Comparison of ENCODE assay signal across 11 mouse cellular contexts in the genomic region with DNA sequence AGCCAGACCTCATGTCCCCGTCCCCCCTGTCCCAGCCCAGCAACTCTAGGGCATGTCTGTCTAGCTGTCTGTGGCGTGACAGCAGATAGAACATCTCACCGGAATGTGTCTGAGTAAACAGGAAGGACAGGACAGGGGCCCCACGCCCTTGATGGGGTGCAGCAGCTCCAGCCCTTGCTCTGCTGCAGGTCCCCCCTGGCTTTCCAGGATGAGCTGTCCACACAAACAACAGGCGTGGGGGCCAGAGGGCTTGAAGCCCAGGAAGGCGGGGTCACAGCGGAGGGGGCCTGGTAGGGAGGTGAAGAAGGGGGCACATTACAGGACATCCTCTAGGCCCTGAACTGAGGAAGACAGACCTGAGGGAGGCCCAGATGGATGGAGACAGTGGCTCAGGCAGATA. TPM values are rescaled to one million over a fixed set of nuclear protein-coding genes. Genes with fewer than 3 reads are reported as not detected.
DNase-seq lines count a peak whose midpoint lies in the region; ATAC-seq and TF ChIP-seq lines count a peak whose summit lies in the region.
"Had no signal": no experiment of that assay in that cellular context is flagged by ENCODE, and none has a peak within 500 bp of the region (broad histone marks: within the 10 kb centered on the region; RNA-seq: fewer than 3 reads in every experiment).

No protein-coding gene starts in this region.

- H3K9ac ChIP-seq in limb, embryonic 14.5 days (ENCODE audit: low read depth, low read length, severe bottlenecking): no peak overlapping the region

- intact Hi-C loops in heart, postnatal 25 days (cut with DNase I): no loop called here
- intact Hi-C loops in gastrocnemius, postnatal 14 days (cut with DNase I; ENCODE audit: low total_unique reads): no loop called here

- H3K79me3 ChIP-seq in C2C12 (ENCODE audit: low read depth): no peaks in the 10 kb centered on the region

- H3K27ac ChIP-seq in heart, embryonic 10.5 days: 0 out of 2 replicates have a peak overlapping the region, but pooled peaks have one; percentile 0
- H3K27ac ChIP-seq in limb, embryonic 14.5 days (replicated peaks; ENCODE audit: low read depth, low read length): peak overlapping the region; percentile 48

- no peak overlapping the region for H3K4me3 ChIP-seq in heart, embryonic 10.5 days
- no peak overlapping the region for H3K4me3 ChIP-seq in C2C12 (ENCODE audit: insufficient read depth, poor library complexity, severe bottlenecking)
- H3K4me3 ChIP-seq in limb, embryonic 14.5 days (replicated peaks; ENCODE audit: low read length): no peak overlapping the region
- H3K4me3 ChIP-seq: myocyte had no signal

- peaks cover 37% of the 10 kb centered on the region for H3K4me1 ChIP-seq in heart, embryonic 10.5 days
- H3K4me1 ChIP-seq in limb, embryonic 14.5 days (ENCODE audit: control insufficient read depth, insufficient read depth, low read length): no peaks in the 10 kb centered on the region; the same call in 1 of the 2 replicates

- H3K27me3 ChIP-seq in heart, embryonic 10.5 days (ENCODE audit: insufficient read depth, poor library complexity, severe bottlenecking): peaks cover 18% of the 10 kb centered on the region
- peaks cover 17% of the 10 kb centered on the region for H3K27me3 ChIP-seq in C2C12 (ENCODE audit: control insufficient read depth, insufficient read depth, insufficient read length)
- peaks cover 11% of the 10 kb centered on the region for H3K27me3 ChIP-seq in limb, embryonic 14.5 days (ENCODE audit: control insufficient read depth, insufficient read depth, low read length)

- H3ac ChIP-seq in C2C12 (ENCODE audit: control insufficient read depth, insufficient read length, low read depth): peak overlapping the region; percentile 28

- 73% methylated on average over 7 of the region's 7 CpGs for WGBS in heart, embryonic 10.5 days
- 80% methylated on average over 7 of the region's 7 CpGs for WGBS in limb, embryonic 14.5 days

- DNase-seq in heart, embryonic 10.5 days (ENCODE audit: low spot score): no peak
- no peak for DNase-seq in heart, postnatal 25 days (ENCODE audit: low spot score)
- DNase-seq in gastrocnemius, postnatal 14 days: peak; percentile 78
- DNase-seq in limb, embryonic 14.5 days (ENCODE audit: low spot score): no peak
- DNase-seq in B cell, adult 2 months: no peak
- no peak for DNase-seq in spleen, postnatal 4 days (ENCODE audit: low spot score in 2 of 2)
- DNase-seq in cerebellum, postnatal 10 days: no peak

- ATAC-seq in limb, embryonic 14.5 days (ENCODE audit: low FRiP score, low read depth): peak; percentile 9; the same call in 1 of the 2 replicates

- no peaks in the 10 kb centered on the region; the same call in 1 of the 2 replicates for H3K9me3 ChIP-seq in heart, embryonic 10.5 days
- H3K9me3 ChIP-seq in limb, embryonic 14.5 days (ENCODE audit: control insufficient read depth, low read length): no peaks in the 10 kb centered on the region

- no peak overlapping the region for H3K4me2 ChIP-seq in limb, embryonic 14.5 days (replicated peaks; ENCODE audit: low read depth, low read length, severe bottlenecking)

- no peak for TF ChIP-seq CTCF in C2C12 (IDR thresholded peaks at IDR 0.05; ENCODE audit: control insufficient read depth, insufficient read depth, insufficient read length)

- no peak for TF ChIP-seq POLR2A in limb, embryonic 14.5 days (IDR thresholded peaks at IDR 0.05; ENCODE audit: borderline replicate concordance, extremely low read depth, insufficient read depth, insufficient read length)

- H3K36me3 ChIP-seq in heart, embryonic 10.5 days: peaks cover 46% of the 10 kb centered on the region
- H3K36me3 ChIP-seq in C2C12 (ENCODE audit: control insufficient read depth, insufficient read depth): peaks cover 7% of the 10 kb centered on the region
- H3K36me3 ChIP-seq in limb, embryonic 14.5 days (ENCODE audit: control insufficient read depth, insufficient read depth, low read length): peaks cover 35% of the 10 kb centered on the region

- no peaks in the 10 kb centered on the region for H3K79me2 ChIP-seq in C2C12 (ENCODE audit: control insufficient read depth, insufficient read depth)

TF ChIP-seq in C2C12, 6 proteins besides CTCF, POLR2A, EP300 and RAD21:
- no peak for TF ChIP-seq FOSL1 (IDR thresholded peaks at IDR 0.05; ENCODE audit: insufficient read depth, low read length, poor library complexity, severe bottlenecking)
- no peak for TF ChIP-seq MYOD1 (IDR thresholded peaks at IDR 0.05; ENCODE audit: control insufficient read depth, insufficient read length, low read depth)
- no peak for TF ChIP-seq MYOG (IDR thresholded peaks at IDR 0.05; ENCODE audit: control insufficient read depth, extremely low read depth, insufficient read length)
- TF ChIP-seq USF1 (IDR thresholded peaks at IDR 0.05; ENCODE audit: low read depth): no peak
- no peak for TF ChIP-seq CEBPB (IDR thresholded peaks at IDR 0.05; ENCODE audit: low read depth)
- no peak for TF ChIP-seq MAX (IDR thresholded peaks at IDR 0.05)

RNA-seq across cellular contexts. Expression of a gene that starts 8.2 kb away (rescaled TPM):
- polyA plus RNA-seq in heart, embryonic 10.5 days (2016; fragmentation: Nextera tagmentation; extraction: Ambion mirVana): 74.0 and 76.8 TPM in 2 replicates
- 10 to 100 TPM; 15.6 to 17.8 TPM for total RNA-seq in heart, postnatal 25 days (2021)
- 38.3 TPM for polyA plus RNA-seq in C2C12 (2012; fragmentation: generic; extraction: Trizol)
- total RNA-seq in gastrocnemius, postnatal 14 days (2021): 10 to 100 TPM in 1 of 2 experiments, 1 to 10 TPM in 1; 8.9 to 11.0 TPM
- polyA plus RNA-seq in limb, embryonic 14.5 days (2012; rRNA removed): 104 and 121 TPM in 2 replicates
- polyA plus RNA-seq in limb, embryonic 14.5 days (2014; fragmentation: Nextera tagmentation; extraction: Ambion mirVana): 68.3 and 80.9 TPM in 2 replicates

RNA-seq across cellular contexts. Expression of a gene that starts 10.6 kb away (rescaled TPM):
- polyA plus RNA-seq in heart, embryonic 10.5 days (2016; fragmentation: Nextera tagmentation; extraction: Ambion mirVana): 12.6 TPM in 2 replicates
- total RNA-seq in heart, postnatal 25 days (2021): 1 to 10 TPM; 6.2 to 6.6 TPM
- polyA plus RNA-seq in C2C12 (2012; fragmentation: generic; extraction: Trizol): 9.9 TPM
- 1 to 10 TPM; 4.6 to 6.4 TPM for total RNA-seq in gastrocnemius, postnatal 14 days (2021)
- 5.1 TPM in 2 replicates for polyA plus RNA-seq in limb, embryonic 14.5 days (2012; rRNA removed)
- polyA plus RNA-seq in limb, embryonic 14.5 days (2014; fragmentation: Nextera tagmentation; extraction: Ambion mirVana): 11.9 and 12.5 TPM in 2 replicates

RNA-seq across cellular contexts. Expression of a gene that starts 15.2 kb away (rescaled TPM):
- polyA plus RNA-seq in heart, embryonic 10.5 days (2016; fragmentation: Nextera tagmentation; extraction: Ambion mirVana): 0.04 and 0.07 TPM in 2 replicates
- 10 to 100 TPM; 32.1 to 42.1 TPM for total RNA-seq in heart, postnatal 25 days (2021)
- polyA plus RNA-seq in C2C12 (2012; fragmentation: generic; extraction: Trizol): 0.02 TPM
- total RNA-seq in gastrocnemius, postnatal 14 days (2021): 10 to 100 TPM; 69.8 to 85.6 TPM
- 4.5 and 5.4 TPM in 2 replicates for polyA plus RNA-seq in limb, embryonic 14.5 days (2012; rRNA removed)
- polyA plus RNA-seq in limb, embryonic 14.5 days (2014; fragmentation: Nextera tagmentation; extraction: Ambion mirVana): 1.5 and 2.0 TPM in 2 replicates
- total RNA-seq: CH12.LX had no signal

RNA-seq across cellular contexts. Expression of a gene that starts 25.8 kb away (rescaled TPM):
- 0.11 TPM in 1 of 2 replicates, not detected in the other for polyA plus RNA-seq in heart, embryonic 10.5 days (2016; fragmentation: Nextera tagmentation; extraction: Ambion mirVana)
- 1 to 10 TPM; 1.1 to 1.9 TPM for total RNA-seq in heart, postnatal 25 days (2021)
- not detected for polyA plus RNA-seq in C2C12 (2012; fragmentation: generic; extraction: Trizol)
- total RNA-seq in gastrocnemius, postnatal 14 days (2021): under 1 TPM; 0.27 to 0.47 TPM
- polyA plus RNA-seq in limb, embryonic 14.5 days (2012; rRNA removed): 5.5 and 5.7 TPM in 2 replicates
- polyA plus RNA-seq in limb, embryonic 14.5 days (2014; fragmentation: Nextera tagmentation; extraction: Ambion mirVana): 0.40 and 0.94 TPM in 2 replicates
- total RNA-seq: CH12.LX; hematopoietic stem cell, adult 5-6 weeks had no signal
- polyA plus RNA-seq: myocyte had no signal

RNA-seq across cellular contexts. Expression of a gene that starts 26.9 kb away (rescaled TPM):
- polyA plus RNA-seq in heart, embryonic 10.5 days (2016; fragmentation: Nextera tagmentation; extraction: Ambion mirVana): 24.3 and 27.5 TPM in 2 replicates
- 10 to 100 TPM; 53.2 to 53.7 TPM for total RNA-seq in heart, postnatal 25 days (2021)
- polyA plus RNA-seq in C2C12 (2012; fragmentation: generic; extraction: Trizol): 12.7 TPM
- total RNA-seq in gastrocnemius, postnatal 14 days (2021): 10 to 100 TPM; 35.7 to 38.9 TPM
- polyA plus RNA-seq in limb, embryonic 14.5 days (2012; rRNA removed): 39.6 and 52.4 TPM in 2 replicates
- polyA plus RNA-seq in limb, embryonic 14.5 days (2014; fragmentation: Nextera tagmentation; extraction: Ambion mirVana): 27.0 and 29.9 TPM in 2 replicates
